Mouse (Mus musculus) limb, embryonic 14.5 days (tissue): ENCODE data around the gene Frat2. TPM values are rescaled to one million over a fixed set of nuclear protein-coding genes. Genes with fewer than 3 reads are reported as not detected.

Experiments
- ATAC-seq: fragments of 200-750 bp; cut with Nextera tagmentation; 2 replicates; pipeline ENCODE4 v1.8.0; 2017; ENCODE audit warnings: low read depth, moderate number of reproducible peaks, moderate TSS enrichment; ENCODE audit not compliant: low FRiP score
- DNase-seq: peaks from one replicate; pipeline ENCODE4 v3.0.0-alpha.2; 2015; ENCODE audit warnings: low spot score
- H3K27ac ChIP-seq: fragments of 300-500 bp; sonication (generic); replicated peaks from 2 replicates; pipeline ENCODE4 v1.5.1; 2014; ENCODE audit warnings: low read depth, mild to moderate bottlenecking, low read length, moderate library complexity, mixed read lengths
- H3K27me3 ChIP-seq: fragments of 300-500 bp; sonication (generic); 2 replicates; pipeline ENCODE4 v1.6.1; 2014; ENCODE audit warnings: low read length, mixed read lengths; ENCODE audit not compliant: control insufficient read depth, insufficient read depth
- H3K36me3 ChIP-seq: fragments of 300-500 bp; sonication (generic); 2 replicates; pipeline ENCODE4 v1.6.1; 2014; ENCODE audit warnings: mild to moderate bottlenecking, low read length, moderate library complexity, mixed read lengths; ENCODE audit not compliant: control insufficient read depth, insufficient read depth
- H3K4me1 ChIP-seq: fragments of 300-500 bp; sonication (generic); 2 replicates; pipeline ENCODE4 v1.6.1; 2014; ENCODE audit warnings: antibody characterized with exemption, low read length, mixed read lengths; ENCODE audit not compliant: control insufficient read depth, insufficient read depth
- H3K4me2 ChIP-seq: fragments of 300-500 bp; sonication (generic); replicated peaks from 2 replicates; pipeline ENCODE4 v1.6.1; 2014; ENCODE audit warnings: low read depth, mild to moderate bottlenecking, low read length, moderate library complexity; ENCODE audit not compliant: severe bottlenecking
- H3K4me3 ChIP-seq: fragments of 300-500 bp; sonication (generic); replicated peaks from 2 replicates; pipeline ENCODE4 v1.5.1; 2014; ENCODE audit warnings: low read length
- H3K9ac ChIP-seq: fragments of 300-500 bp; sonication (generic); 2 replicates; pipeline ENCODE4 v1.6.1; 2014; ENCODE audit warnings: mild to moderate bottlenecking, low read depth, low read length, moderate library complexity; ENCODE audit not compliant: severe bottlenecking
- H3K9me3 ChIP-seq: fragments of 300-500 bp; sonication (generic); 2 replicates; pipeline ENCODE4 v1.6.1; 2016; ENCODE audit warnings: low read length; ENCODE audit not compliant: control insufficient read depth
- POLR2A ChIP-seq: fragments of 200-500 bp; IDR thresholded peaks from 2 replicates; pipeline ENCODE4 v1.8.0; 2012; ENCODE audit warnings: inconsistent platforms, mild to moderate bottlenecking, moderate library complexity, borderline replicate concordance; ENCODE audit not compliant: insufficient read depth, insufficient read length; ENCODE audit errors: extremely low read depth
- WGBS: fragments of 180-500 bp; shearing (Covaris S2); extraction: QIAGEN DNeasy Blood & Tissue Kit; methylation state at CpG from one replicate; pipeline ENCODE4 v1.1.7; 2014; 5-methylcytosine and 5-hydroxymethylcytosine counted together
- polyA plus RNA-seq, 2 experiments: library from polyadenylated mRNA; depleted of rRNA in 1 of 2; stranded (reverse) in 1 of 2; unstranded in 1 of 2; fragments of >200 nt; fragmentation: Nextera tagmentation in 1 of 2; extraction: Ambion mirVana in 1 of 2; gene quantifications; 2 replicates each; pipeline versions ENCODE4 v1.2.1 to v1.2.3; 2012 to 2014

Gene Frat2
- polyA plus RNA-seq, 2 experiments, result 1.9 to 3.6 TPM

- no peak for TF ChIP-seq POLR2A
- Histone ChIP-seq H3K9me3 (no peaks in the 10 kb centered on the region), H3K9ac (no peak overlapping the region), H3K27ac (no peak overlapping the region), H3K36me3 (no peaks in the 10 kb centered on the region), H3K27me3 (peaks cover 6% of the 10 kb centered on the region), H3K4me3 (no peak overlapping the region), H3K4me2 (no peak overlapping the region), H3K4me1 (no peaks in the 10 kb centered on the region)
- no peak for ATAC-seq
- DNase-seq, result no peak
- 56% methylated on average over 9 of the region's 9 CpGs for WGBS
Observed at GRCm38 (mm10) chr19:41837194-41837916, 10.6 kb downstream of the Frat2 start.

- no peak overlapping the region for H3K9ac ChIP-seq
- DNase-seq (no peak), ATAC-seq (no peak)
- H3K4me3 ChIP-seq, result no peak overlapping the region
- H3K4me2 ChIP-seq, result no peak overlapping the region
- no peaks in the 10 kb centered on the region for H3K36me3 ChIP-seq
- H3K9me3 ChIP-seq, result no peaks in the 10 kb centered on the region
- no peak for TF ChIP-seq POLR2A
- 43% methylated on average over 3 of the region's 3 CpGs for WGBS
- peaks cover 12% of the 10 kb centered on the region for H3K27me3 ChIP-seq
- H3K4me1 ChIP-seq, result 0 out of 2 replicates have a peak, but pooled peaks cover 3% of the 10 kb centered on the region
- no peak overlapping the region for H3K27ac ChIP-seq
Observed at GRCm38 (mm10) chr19:41836719-41837118, 11.2 kb downstream of the Frat2 start.

- Histone ChIP-seq H3K9me3 (no peaks in the 10 kb centered on the region), H3K9ac (no peak overlapping the region), H3K4me2 (no peak overlapping the region), H3K27me3 (peaks cover 19% of the 10 kb centered on the region), H3K4me1 (peaks cover 10% of the 10 kb centered on the region; the same call in 1 of the 2 replicates), H3K36me3 (no peaks in the 10 kb centered on the region), H3K4me3 (no peak overlapping the region), H3K27ac (no peak overlapping the region)
- no peak for TF ChIP-seq POLR2A
- ATAC-seq (no peak), DNase-seq (no peak)
- WGBS, result 3% methylated on average over 6 of the region's 6 CpGs
Observed at GRCm38 (mm10) chr19:41835816-41836215, 12.1 kb downstream of the Frat2 start.

- Histone ChIP-seq H3K9me3 (no peaks in the 10 kb centered on the region), H3K27ac (no peak overlapping the region), H3K9ac (no peak overlapping the region), H3K4me2 (no peak overlapping the region), H3K4me1 (peaks cover 14% of the 10 kb centered on the region), H3K27me3 (peaks cover 24% of the 10 kb centered on the region), H3K36me3 (no peaks in the 10 kb centered on the region), H3K4me3 (no peak overlapping the region)
- ATAC-seq (no peak), DNase-seq (no peak)
- 58% methylated on average over 6 of the region's 6 CpGs for WGBS
- TF ChIP-seq POLR2A, result no peak
Observed at GRCm38 (mm10) chr19:41835407-41835806, 12.5 kb downstream of the Frat2 start.

- Histone ChIP-seq H3K4me2 (no peak overlapping the region), H3K36me3 (no peaks in the 10 kb centered on the region), H3K4me3 (no peak overlapping the region), H3K27ac (no peak overlapping the region), H3K4me1 (peaks cover 17% of the 10 kb centered on the region), H3K9me3 (no peaks in the 10 kb centered on the region), H3K27me3 (peaks cover 25% of the 10 kb centered on the region), H3K9ac (no peak overlapping the region)
- TF ChIP-seq POLR2A, result no peak
- WGBS, result 63% methylated on average over 13 of the region's 13 CpGs
- no peak for DNase-seq
- ATAC-seq, result no peak
Observed at GRCm38 (mm10) chr19:41832501-41833201, 15.3 kb downstream of the Frat2 start.
